In the genomic region with DNA sequence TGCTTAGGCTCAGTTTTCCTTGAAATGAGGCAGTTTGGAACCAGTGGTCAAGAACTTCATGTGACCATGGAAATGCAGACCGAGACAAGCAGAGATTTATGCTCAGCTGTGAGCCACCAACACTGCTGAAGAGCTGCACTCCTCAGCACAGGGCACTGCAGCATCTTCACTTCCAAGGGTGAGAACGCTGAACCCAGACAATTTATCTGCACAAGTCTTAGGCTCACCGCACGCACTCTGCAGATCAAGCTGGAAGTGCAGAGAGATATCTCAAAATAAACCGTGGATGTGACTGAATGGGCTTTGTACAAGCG, we compare ENCODE assay signal across 15 mouse cellular contexts.
DNase-seq lines count a peak whose midpoint lies in the region; ATAC-seq lines count a peak whose summit lies in the region.
"Had no signal": no experiment of that assay in that cellular context is flagged by ENCODE, and none has a peak within 500 bp of the region (broad histone marks: within the 10 kb centered on the region; RNA-seq: fewer than 3 reads in every experiment).

No protein-coding gene starts in this region.

- no peak overlapping the region for H3K4me3 ChIP-seq in hindbrain, embryonic 13.5 days
- no peak overlapping the region for H3K4me3 ChIP-seq in hindbrain, embryonic 16.5 days (ENCODE audit: low read length)
- H3K4me3 ChIP-seq in lung, embryonic 15.5 days: no peak overlapping the region
- H3K4me3 ChIP-seq in liver, embryonic 16.5 days (ENCODE audit: low read depth, low read length): no peak overlapping the region
- H3K4me3 ChIP-seq: midbrain, embryonic 12.5 days had no signal

- H3K27me3 ChIP-seq in hindbrain, embryonic 13.5 days: no peaks in the 10 kb centered on the region
- H3K27me3 ChIP-seq in hindbrain, embryonic 16.5 days (replicated peaks; ENCODE audit: control insufficient read depth, insufficient read depth, low read length): no peaks in the 10 kb centered on the region
- no peaks in the 10 kb centered on the region for H3K27me3 ChIP-seq in lung, embryonic 15.5 days
- H3K27me3 ChIP-seq in liver, embryonic 16.5 days (ENCODE audit: control insufficient read depth, insufficient read depth, low read depth, low read length): no peaks in the 10 kb centered on the region
- H3K27me3 ChIP-seq: midbrain, embryonic 12.5 days had no signal

- ATAC-seq in frontal cortex, adult (ENCODE audit: low TSS enrichment): 0 out of 2 replicates have a peak, but pooled peaks have one; percentile 20
- ATAC-seq in hindbrain, embryonic 13.5 days (ENCODE audit: low FRiP score): no peak
- ATAC-seq in hindbrain, embryonic 16.5 days: no peak
- 0 out of 2 replicates have a peak, but pooled peaks have one; percentile 5 for ATAC-seq in lung, embryonic 15.5 days (ENCODE audit: borderline replicate concordance, extremely low read depth, low FRiP score, low TSS enrichment)
- no peak for ATAC-seq in liver, embryonic 16.5 days (ENCODE audit: low read depth)
- no peak for ATAC-seq in cerebellum, adult (ENCODE audit: insufficient number of reproducible peaks, low FRiP score, low TSS enrichment)
- ATAC-seq: forebrain, embryonic 16.5 days had no signal

- DNase-seq in frontal cortex, postnatal 36 days (ENCODE audit: low spot score in 2 of 2): no peak
- no peak for DNase-seq in lung, adult 18-20 months
- DNase-seq: B cell, adult 2 months; cerebellum, postnatal 14 days; thymus, postnatal 36 days had no signal

- H3K9ac ChIP-seq in hindbrain, embryonic 13.5 days: no peak overlapping the region
- no peak overlapping the region for H3K9ac ChIP-seq in hindbrain, embryonic 16.5 days (ENCODE audit: low read depth, low read length)
- no peak overlapping the region for H3K9ac ChIP-seq in lung, embryonic 15.5 days
- H3K9ac ChIP-seq in liver, embryonic 16.5 days (ENCODE audit: low read depth, low read length): no peak overlapping the region
- H3K9ac ChIP-seq: liver, embryonic 14.5 days; midbrain, embryonic 12.5 days had no signal

- H3K4me1 ChIP-seq in hindbrain, embryonic 13.5 days (replicated peaks): peaks cover 26% of the 10 kb centered on the region
- peaks cover 2% of the 10 kb centered on the region for H3K4me1 ChIP-seq in hindbrain, embryonic 16.5 days (ENCODE audit: control insufficient read depth, insufficient read depth, low read depth, low read length)
- peaks cover 27% of the 10 kb centered on the region for H3K4me1 ChIP-seq in lung, embryonic 15.5 days
- H3K4me1 ChIP-seq in liver, embryonic 16.5 days (ENCODE audit: control insufficient read depth, low read depth, low read length): no peaks in the 10 kb centered on the region; the same call in 1 of the 2 replicates

- peak overlapping the region; percentile 37; the same call in 1 of the 2 replicates for H3K27ac ChIP-seq in hindbrain, embryonic 13.5 days
- no peak overlapping the region for H3K27ac ChIP-seq in hindbrain, embryonic 16.5 days (ENCODE audit: low read depth, low read length)
- H3K27ac ChIP-seq in lung, embryonic 15.5 days: peak overlapping the region; percentile 63
- H3K27ac ChIP-seq in liver, embryonic 16.5 days (ENCODE audit: low read length): 0 out of 2 replicates have a peak overlapping the region, but pooled peaks have one; percentile 4
- H3K27ac ChIP-seq: liver, embryonic 14.5 days; midbrain, embryonic 12.5 days had no signal

- WGBS in hindbrain, embryonic 13.5 days: 68% methylated on average over 6 of the region's 6 CpGs
- 68% methylated on average over 6 of the region's 6 CpGs for WGBS in hindbrain, embryonic 16.5 days
- 18% methylated on average over 6 of the region's 6 CpGs for WGBS in lung, embryonic 15.5 days
- 59% methylated on average over 6 of the region's 6 CpGs for WGBS in liver, embryonic 16.5 days (ENCODE audit: insufficient replicate concordance)

- no peaks in the 10 kb centered on the region for H3K9me3 ChIP-seq in hindbrain, embryonic 13.5 days
- no peaks in the 10 kb centered on the region for H3K9me3 ChIP-seq in hindbrain, embryonic 16.5 days (ENCODE audit: control insufficient read depth, low read length)
- no peaks in the 10 kb centered on the region for H3K9me3 ChIP-seq in lung, embryonic 15.5 days
- H3K9me3 ChIP-seq in liver, embryonic 16.5 days (replicated peaks; ENCODE audit: control insufficient read depth, low read length): no peaks in the 10 kb centered on the region

- no peaks in the 10 kb centered on the region for H3K36me3 ChIP-seq in hindbrain, embryonic 13.5 days
- no peaks in the 10 kb centered on the region for H3K36me3 ChIP-seq in hindbrain, embryonic 16.5 days (ENCODE audit: control insufficient read depth, insufficient read depth, low read length)
- H3K36me3 ChIP-seq in lung, embryonic 15.5 days: no peaks in the 10 kb centered on the region
- H3K36me3 ChIP-seq in liver, embryonic 16.5 days (ENCODE audit: control insufficient read depth, insufficient read depth): no peaks in the 10 kb centered on the region
- H3K36me3 ChIP-seq: G1E; midbrain, embryonic 12.5 days had no signal

- no peak overlapping the region for H3K4me2 ChIP-seq in hindbrain, embryonic 13.5 days
- no peak overlapping the region for H3K4me2 ChIP-seq in hindbrain, embryonic 16.5 days (ENCODE audit: low read length)
- peak overlapping the region; percentile 12; the same call in 1 of the 2 replicates for H3K4me2 ChIP-seq in lung, embryonic 15.5 days
- no peak overlapping the region for H3K4me2 ChIP-seq in liver, embryonic 16.5 days (ENCODE audit: low read depth, low read length)
- H3K4me2 ChIP-seq: midbrain, embryonic 12.5 days had no signal

Comparison
In these comparisons a context has a peak if more than half of its experiments do, and no peak if none do; other contexts are left out.
1. ATAC-seq: peak in frontal cortex, adult (single experiment) and lung, embryonic 15.5 days (single experiment); none in hindbrain, embryonic 13.5 days (single experiment), hindbrain, embryonic 16.5 days (single experiment), liver, embryonic 16.5 days (single experiment) and cerebellum, adult (single experiment).